Mouse (Mus musculus) MEL (cell line): ENCODE results near the gene Tra2b. TPM values are rescaled to one million over a fixed set of nuclear protein-coding genes. Genes with fewer than 3 reads are reported as not detected.

Experiments
- DNase-seq: peaks from one replicate; pipeline ENCODE4 v3.0.0; 2011; ENCODE audit warnings: low read depth, low spot score
- H3K27ac ChIP-seq: 2 replicates; pipeline ENCODE4 v1.5.1; 2012; ENCODE audit warnings: low read depth, mild to moderate bottlenecking, control low read depth, low read length, moderate library complexity; ENCODE audit not compliant: control insufficient read depth
- H3K27me3 ChIP-seq, 2 experiments: fragments of 150-350 bp in 1 of 2; sonication (generic) in 1 of 2; 2 replicates each; pipeline ENCODE4 v1.6.1; 2012; ENCODE audit warnings: low read length in 2 of 2, mild to moderate bottlenecking in 2 of 2, improper control_type of control experiment in 1 of 2, moderate library complexity in 1 of 2; ENCODE audit not compliant: insufficient read depth in 2 of 2, control insufficient read depth in 1 of 2
- H3K36me3 ChIP-seq, 2 experiments: 2 replicates each; pipeline ENCODE4 v1.6.1; 2012 to 2014; ENCODE audit warnings: low read length in 2 of 2, improper control_type of control experiment in 1 of 2, inconsistent platforms in 1 of 2, mild to moderate bottlenecking in 1 of 2; ENCODE audit not compliant: insufficient read depth in 2 of 2, control insufficient read depth in 1 of 2
- H3K4me1 ChIP-seq, 2 experiments: fragments of 150-350 bp in 1 of 2; sonication (generic) in 1 of 2; 2 replicates each; pipeline ENCODE4 v1.6.1; 2012; ENCODE audit warnings: low read length in 2 of 2, improper control_type of control experiment in 1 of 2, mild to moderate bottlenecking in 1 of 2; ENCODE audit not compliant: insufficient read depth in 2 of 2, control insufficient read depth in 1 of 2
- H3K4me3 ChIP-seq, 2 experiments: fragments of 150-350 bp in 1 of 2; sonication (generic) in 1 of 2; 2 replicates each; pipeline ENCODE4 v1.5.1; 2012; ENCODE audit warnings: low read depth in 2 of 2, low read length in 2 of 2, mild to moderate bottlenecking in 2 of 2, moderate library complexity in 2 of 2, control low read depth in 1 of 2, improper control_type of control experiment in 1 of 2; ENCODE audit not compliant: control insufficient read depth in 1 of 2, insufficient read depth in 1 of 2
- H3K79me2 ChIP-seq: 2 replicates; pipeline ENCODE4 v1.6.1; 2012; ENCODE audit warnings: mild to moderate bottlenecking, low read length, moderate library complexity; ENCODE audit not compliant: control insufficient read depth, poor library complexity, insufficient read depth
- H3K9ac ChIP-seq: 2 replicates; pipeline ENCODE4 v1.6.1; 2012; ENCODE audit warnings: low read depth, mild to moderate bottlenecking, control low read depth, low read length, moderate library complexity; ENCODE audit not compliant: control insufficient read depth, poor library complexity, severe bottlenecking
- H3K9me3 ChIP-seq: fragments of 150-350 bp; sonication (generic); replicated peaks from 2 replicates; pipeline ENCODE4 v1.6.1; 2012; ENCODE audit warnings: mild to moderate bottlenecking, low read length, improper control_type of control experiment, moderate library complexity; ENCODE audit not compliant: insufficient read depth
- BHLHE40 ChIP-seq: IDR thresholded peaks from 2 replicates; pipeline ENCODE4 v1.6.1; 2012; ENCODE audit warnings: low read depth, mild to moderate bottlenecking, inconsistent platforms, low read length, improper control_type of control experiment, borderline replicate concordance
- CHD1 ChIP-seq: IDR thresholded peaks from 2 replicates; pipeline ENCODE4 v1.6.1; 2012; ENCODE audit warnings: low read depth, mild to moderate bottlenecking, inconsistent platforms, low read length, improper control_type of control experiment
- CHD2 ChIP-seq: IDR thresholded peaks from 2 replicates; pipeline ENCODE4 v1.6.1; 2011; ENCODE audit warnings: low read length, improper control_type of control experiment
- EP300 ChIP-seq, 2 experiments: IDR thresholded peaks; 2 replicates each; pipeline ENCODE4 v1.6.1; 2011; ENCODE audit warnings: improper control_type of control experiment in 2 of 2, low read length in 2 of 2, low read depth in 1 of 2, mild to moderate bottlenecking in 1 of 2
- GATA1 ChIP-seq: IDR thresholded peaks from 2 replicates; pipeline ENCODE4 v1.6.1; 2011; ENCODE audit warnings: low read depth, low read length, improper control_type of control experiment
- HCFC1 ChIP-seq: IDR thresholded peaks from 2 replicates; pipeline ENCODE4 v1.6.1; 2012; ENCODE audit warnings: low read depth, mild to moderate bottlenecking, inconsistent platforms, low read length, improper control_type of control experiment, moderate library complexity
- MEF2A ChIP-seq: IDR thresholded peaks from 2 replicates; pipeline ENCODE4 v1.6.1; 2014; ENCODE audit warnings: low read depth, mild to moderate bottlenecking, inconsistent platforms, low read length, improper control_type of control experiment; ENCODE audit not compliant: poor library complexity, insufficient replicate concordance, severe bottlenecking; ENCODE audit errors: extremely low read depth
- MYB ChIP-seq: IDR thresholded peaks from 2 replicates; pipeline ENCODE4 v1.6.1; 2011; ENCODE audit warnings: mild to moderate bottlenecking, low read depth, low read length, improper control_type of control experiment
- NELFE ChIP-seq: IDR thresholded peaks from 2 replicates; pipeline ENCODE4 v1.6.1; 2011; ENCODE audit warnings: low read depth, low read length, improper control_type of control experiment
- POLR2A ChIP-seq, 2 experiments: IDR thresholded peaks; 2 replicates each; pipeline ENCODE4 v1.6.1; 2011 to 2012; ENCODE audit warnings: low read length in 2 of 2, mild to moderate bottlenecking in 2 of 2, control low read depth in 1 of 2, improper control_type of control experiment in 1 of 2, low read depth in 1 of 2, moderate library complexity in 1 of 2; ENCODE audit not compliant: control insufficient read depth in 1 of 2, insufficient read depth in 1 of 2, poor library complexity in 1 of 2
- POLR2AphosphoS2 ChIP-seq: IDR thresholded peaks from 2 replicates; pipeline ENCODE4 v1.6.1; 2011; ENCODE audit warnings: low read length, improper control_type of control experiment
- RAD21 ChIP-seq: IDR thresholded peaks from 2 replicates; pipeline ENCODE4 v1.6.1; 2011; ENCODE audit warnings: mild to moderate bottlenecking, low read depth, low read length, improper control_type of control experiment
- SIN3A ChIP-seq: IDR thresholded peaks from 2 replicates; pipeline ENCODE4 v1.6.1; 2012; ENCODE audit warnings: low read length, improper control_type of control experiment, inconsistent platforms
- SMC3 ChIP-seq: IDR thresholded peaks from 2 replicates; pipeline ENCODE4 v1.6.1; 2011; ENCODE audit warnings: low read depth, low read length, improper control_type of control experiment
- TAL1 ChIP-seq: IDR thresholded peaks from 2 replicates; pipeline ENCODE4 v1.6.1; 2012; ENCODE audit warnings: mild to moderate bottlenecking, inconsistent platforms, low read length, moderate library complexity, mixed read lengths
- ZC3H11A ChIP-seq: IDR thresholded peaks from 2 replicates; pipeline ENCODE4 v1.6.1; 2012; ENCODE audit warnings: low read depth, mild to moderate bottlenecking, inconsistent platforms, low read length, improper control_type of control experiment
- ZMIZ1 ChIP-seq: IDR thresholded peaks from 2 replicates; pipeline ENCODE4 v1.6.1; 2012; ENCODE audit warnings: low read depth, mild to moderate bottlenecking, inconsistent platforms, low read length, improper control_type of control experiment, moderate library complexity
- ZNF384 ChIP-seq: IDR thresholded peaks from 2 replicates; pipeline ENCODE4 v1.6.1; 2012; ENCODE audit warnings: low read depth, mild to moderate bottlenecking, inconsistent platforms, low read length, improper control_type of control experiment
- polyA plus RNA-seq, 2 experiments: library from polyadenylated mRNA; stranded (reverse) in 1 of 2; unstranded in 1 of 2; fragments of >175 nt in 1 of 2; fragments of >200 nt in 1 of 2; gene quantifications; 2 replicates each; pipeline versions ENCODE4 v1.2.1 to v1.2.4; 2012; ENCODE audit warnings: low replicate concordance in 2 of 2, low read depth in 1 of 2; ENCODE audit not compliant: insufficient read length in 2 of 2, insufficient read depth in 1 of 2, missing spikeins in 1 of 2
- total RNA-seq: library from RNA; depleted of rRNA; stranded (reverse); fragments of 300-350 nt; gene quantifications from 2 replicates; pipeline ENCODE4 v1.2.3, GENCODE M21; 2012

The Tra2b gene
- total and polyA plus RNA-seq, 3 experiments: 154 to 286 (median 263) TPM

DNA sequence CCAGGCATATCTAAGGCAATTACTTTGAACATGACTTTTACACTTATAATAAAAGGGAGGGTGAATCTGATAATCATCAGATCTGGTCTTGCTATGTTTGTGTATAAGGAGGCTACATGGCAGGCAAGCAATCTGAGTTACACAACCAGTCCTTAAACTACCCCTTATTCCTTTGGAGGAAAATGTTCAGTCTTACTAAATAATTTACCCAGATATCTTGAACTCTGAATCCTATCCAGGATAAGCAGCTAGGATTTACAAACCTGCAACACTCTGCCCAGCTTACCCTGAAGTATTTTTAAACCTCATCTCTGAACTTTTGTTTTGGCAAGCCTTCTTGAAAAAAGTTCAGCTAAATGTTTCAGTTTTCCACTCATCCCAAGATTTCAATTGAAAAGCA is 2.7 kb downstream of the Tra2b start:
- Histone ChIP-seq H3K4me3 (peak overlapping the region; percentile 95 to 98), H3K27me3 (no peaks in the 10 kb centered on the region), H3K4me1 (peaks cover 5 to 14% of the 10 kb centered on the region in 2 experiments; a peak in 3 of 4 replicates), H3K9ac (peak overlapping the region; percentile 90), H3K9me3 (no peaks in the 10 kb centered on the region), H3K79me2 (peaks cover 61% of the 10 kb centered on the region), H3K36me3 (peaks cover 26 to 30% of the 10 kb centered on the region in 2 experiments), H3K27ac (no peak overlapping the region)
- DNase-seq: peak; percentile 47
- no peak for TF ChIP-seq SIN3A
- no peak for TF ChIP-seq TAL1
- TF ChIP-seq MYB: no peak
- no peak for TF ChIP-seq BHLHE40
- TF ChIP-seq CHD1: no peak
- TF ChIP-seq SMC3: no peak
- no peak; a peak in 1 of 4 replicates for TF ChIP-seq POLR2A (IDR thresholded peaks at IDR 0.05; ENCODE audit: control insufficient read depth in 1 of 2, insufficient read depth in 1 of 2, low read depth in 1 of 2, low read length in 2 of 2, poor library complexity in 1 of 2)
- 0 out of 2 replicates have a peak, but pooled peaks have one; percentile 5 for TF ChIP-seq GATA1

DNA sequence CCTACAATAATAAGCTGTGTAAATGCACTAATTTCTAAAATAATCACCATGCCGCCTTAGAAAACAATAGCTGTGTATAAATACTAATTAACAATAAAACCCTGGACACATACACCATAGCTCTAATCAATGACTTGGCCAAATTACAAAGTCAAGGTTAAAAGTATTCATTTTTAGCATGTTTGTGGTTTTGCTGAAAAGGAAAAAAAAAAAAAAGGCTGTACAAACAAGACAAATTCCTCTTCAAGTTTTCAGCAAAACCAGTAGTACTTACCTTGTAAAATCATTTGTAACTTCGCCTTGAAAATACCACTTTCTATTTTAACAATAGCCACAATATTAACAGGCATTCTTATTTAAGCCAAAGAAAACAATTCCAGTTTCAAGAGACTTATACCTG is 4.2 kb downstream of the Tra2b start:
- Histone ChIP-seq H3K79me2 (peaks cover 69% of the 10 kb centered on the region), H3K27ac (no peak overlapping the region), H3K36me3 (peaks cover 35 to 38% of the 10 kb centered on the region in 2 experiments), H3K4me1 (peaks cover 5 to 14% of the 10 kb centered on the region in 2 experiments; a peak in 3 of 4 replicates), H3K4me3 (peak overlapping the region in 1 of 2 experiments; percentile 44; a peak in 2 of 4 replicates), H3K9me3 (no peaks in the 10 kb centered on the region), H3K9ac (peak overlapping the region; percentile 51; the same call in 1 of the 2 replicates), H3K27me3 (no peaks in the 10 kb centered on the region)
- DNase-seq: no peak
- TF ChIP-seq ZNF384 (peak; percentile 54), POLR2AphosphoS2 (no peak)

DNA sequence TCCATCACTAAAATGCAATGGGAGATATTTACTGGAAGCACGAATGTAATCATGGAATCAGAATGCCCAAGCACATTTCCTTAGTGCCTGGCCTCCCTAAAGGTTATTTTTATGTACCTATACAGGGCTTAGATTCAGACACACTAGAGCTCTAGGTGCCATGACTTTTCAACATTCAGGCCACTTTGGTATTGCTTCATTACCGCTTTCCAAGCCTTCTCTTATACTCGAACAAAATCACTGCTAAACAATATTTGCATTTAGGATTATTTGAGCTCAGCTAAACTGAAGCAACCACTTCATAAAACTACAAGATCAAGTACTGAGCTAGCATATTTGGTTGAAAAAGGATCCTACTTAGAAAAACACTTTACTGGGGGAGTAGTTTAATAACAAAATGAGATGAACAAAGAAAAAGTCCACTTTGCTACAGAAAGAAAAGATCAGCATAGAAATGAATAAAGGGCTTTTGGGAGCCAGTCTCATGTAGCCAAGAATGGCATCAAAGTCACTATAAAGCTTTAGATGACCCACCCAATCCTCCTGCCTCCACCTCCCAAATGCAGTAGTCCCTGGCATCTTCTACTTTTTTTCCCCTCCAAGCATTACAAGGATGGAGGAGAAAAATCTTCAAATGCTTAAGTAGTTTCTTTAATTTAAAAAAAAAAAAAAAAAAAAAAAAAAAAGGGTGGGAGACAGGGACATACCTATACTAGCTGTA is 5.2 kb downstream of the Tra2b start:
- TF ChIP-seq SIN3A (no peak), NELFE (no peak), RAD21 (no peak), ZMIZ1 (no peak), MEF2A (no peak), CHD2 (no peak), ZC3H11A (no peak), EP300 (IDR thresholded peaks at IDR 0.05; ENCODE audit: low read depth in 1 of 2, low read length in 2 of 2) (no peak), TAL1 (no peak), HCFC1 (no peak), GATA1 (no peak), BHLHE40 (no peak)
- Histone ChIP-seq H3K9me3 (no peaks in the 10 kb centered on the region), H3K4me1 (peaks cover 5 to 14% of the 10 kb centered on the region in 2 experiments; a peak in 3 of 4 replicates), H3K27me3 (no peaks in the 10 kb centered on the region), H3K36me3 (peaks cover 42 to 44% of the 10 kb centered on the region in 2 experiments), H3K27ac (no peak overlapping the region), H3K9ac (peak overlapping the region; percentile 32; the same call in 1 of the 2 replicates), H3K79me2 (peaks cover 74% of the 10 kb centered on the region), H3K4me3 (peak overlapping the region in 1 of 2 experiments; percentile 26; a peak in 2 of 4 replicates)
- DNase-seq: no peak
